14 mouse cellular contexts compared by ENCODE assay signal in genomic region chr8:111509278-111509677, GRCm38 (mm10). TPM values are rescaled to one million over a fixed set of nuclear protein-coding genes. Genes with fewer than 3 reads are reported as not detected.
DNase-seq lines count a peak whose midpoint lies in the region; ATAC-seq lines count a peak whose summit lies in the region.
"Had no signal": no experiment of that assay in that cellular context is flagged by ENCODE, and none has a peak within 500 bp of the region (broad histone marks: within the 10 kb centered on the region; RNA-seq: fewer than 3 reads in every experiment).

No protein-coding gene starts in this region.

- no peaks in the 10 kb centered on the region for H3K9me3 ChIP-seq in kidney, embryonic 15.5 days (replicated peaks)
- no peaks in the 10 kb centered on the region for H3K9me3 ChIP-seq in kidney, embryonic 14.5 days (ENCODE audit: control insufficient read depth, low read length)
- no peaks in the 10 kb centered on the region for H3K9me3 ChIP-seq in heart, embryonic 13.5 days
- H3K9me3 ChIP-seq in liver, embryonic 15.5 days (replicated peaks) = no peaks in the 10 kb centered on the region
- H3K9me3 ChIP-seq: intestine, embryonic 15.5 days had no signal

- H3K27ac ChIP-seq in kidney, embryonic 15.5 days = peak overlapping the region; percentile 29; the same call in 1 of the 2 replicates
- H3K27ac ChIP-seq in kidney, embryonic 14.5 days (ENCODE audit: low read depth, low read length) = no peak overlapping the region; the same call in 1 of the 2 replicates
- H3K27ac ChIP-seq in heart, embryonic 13.5 days (replicated peaks) = peak overlapping the region; percentile 79
- peak overlapping the region; percentile 69 for H3K27ac ChIP-seq in liver, embryonic 15.5 days (replicated peaks)
- H3K27ac ChIP-seq: intestine, embryonic 15.5 days; left cerebral cortex, adult 2 months had no signal

- peaks cover 16% of the 10 kb centered on the region; the same call in 1 of the 2 replicates for H3K4me1 ChIP-seq in kidney, embryonic 15.5 days
- peaks cover 3% of the 10 kb centered on the region; the same call in 1 of the 2 replicates for H3K4me1 ChIP-seq in kidney, embryonic 14.5 days (ENCODE audit: control insufficient read depth, insufficient read depth, low read length)
- H3K4me1 ChIP-seq in heart, embryonic 13.5 days = peaks cover 47% of the 10 kb centered on the region
- peaks cover 35% of the 10 kb centered on the region for H3K4me1 ChIP-seq in liver, embryonic 15.5 days (replicated peaks)
- H3K4me1 ChIP-seq: intestine, embryonic 15.5 days had no signal

- no peak overlapping the region for H3K9ac ChIP-seq in kidney, embryonic 15.5 days
- H3K9ac ChIP-seq in kidney, embryonic 14.5 days (ENCODE audit: low read depth, low read length) = no peak overlapping the region
- no peak overlapping the region for H3K9ac ChIP-seq in heart, embryonic 13.5 days
- no peak overlapping the region; the same call in 1 of the 2 replicates for H3K9ac ChIP-seq in liver, embryonic 15.5 days
- H3K9ac ChIP-seq: intestine, embryonic 15.5 days had no signal

- H3K4me3 ChIP-seq in kidney, embryonic 15.5 days (replicated peaks) = no peak overlapping the region
- H3K4me3 ChIP-seq in kidney, embryonic 14.5 days (ENCODE audit: low read length) = no peak overlapping the region
- no peak overlapping the region for H3K4me3 ChIP-seq in heart, embryonic 13.5 days
- peak overlapping the region; percentile 29 for H3K4me3 ChIP-seq in liver, embryonic 15.5 days (replicated peaks)
- H3K4me3 ChIP-seq: intestine, embryonic 15.5 days; left cerebral cortex, adult 2 months had no signal

- H3K36me3 ChIP-seq in kidney, embryonic 15.5 days = no peaks in the 10 kb centered on the region
- no peaks in the 10 kb centered on the region for H3K36me3 ChIP-seq in kidney, embryonic 14.5 days (ENCODE audit: control insufficient read depth, insufficient read depth, low read length)
- H3K36me3 ChIP-seq in heart, embryonic 13.5 days = peaks cover 1% of the 10 kb centered on the region
- H3K36me3 ChIP-seq in liver, embryonic 15.5 days (replicated peaks) = no peaks in the 10 kb centered on the region
- H3K36me3 ChIP-seq: intestine, embryonic 15.5 days had no signal

- H3K4me2 ChIP-seq in kidney, embryonic 15.5 days = no peak overlapping the region
- H3K4me2 ChIP-seq in kidney, embryonic 14.5 days (replicated peaks; ENCODE audit: low read depth, low read length) = no peak overlapping the region
- H3K4me2 ChIP-seq in heart, embryonic 13.5 days = no peak overlapping the region
- H3K4me2 ChIP-seq in liver, embryonic 15.5 days = peak overlapping the region; percentile 57
- H3K4me2 ChIP-seq: intestine, embryonic 15.5 days had no signal

- ATAC-seq in kidney, embryonic 15.5 days (replicated peaks; ENCODE audit: low FRiP score) = no peak
- ATAC-seq in kidney, embryonic 14.5 days (ENCODE audit: low FRiP score, low TSS enrichment) = no peak
- no peak for ATAC-seq in heart, embryonic 13.5 days (ENCODE audit: extremely low read depth, insufficient number of reproducible peaks, low FRiP score, low TSS enrichment)
- ATAC-seq in liver, embryonic 15.5 days (ENCODE audit: insufficient read depth) = peak; percentile 83
- ATAC-seq in megakaryocyte progenitor cell, adult 5-6 weeks (replicated peaks; ENCODE audit: poor library complexity) = peak; percentile 81
- ATAC-seq: intestine, embryonic 15.5 days; midbrain, embryonic 16.5 days had no signal

- H3K27me3 ChIP-seq in kidney, embryonic 15.5 days = no peaks in the 10 kb centered on the region
- no peaks in the 10 kb centered on the region for H3K27me3 ChIP-seq in kidney, embryonic 14.5 days (ENCODE audit: control insufficient read depth, insufficient read depth, low read length)
- no peaks in the 10 kb centered on the region for H3K27me3 ChIP-seq in heart, embryonic 13.5 days (replicated peaks)
- no peaks in the 10 kb centered on the region for H3K27me3 ChIP-seq in liver, embryonic 15.5 days
- H3K27me3 ChIP-seq: intestine, embryonic 15.5 days had no signal

- WGBS in kidney, embryonic 15.5 days = 78% methylated on average over 11 of the region's 11 CpGs
- 84% methylated on average over 11 of the region's 11 CpGs for WGBS in kidney, embryonic 14.5 days
- 42% methylated on average over 11 of the region's 11 CpGs for WGBS in heart, embryonic 13.5 days
- WGBS in liver, embryonic 15.5 days (ENCODE audit: insufficient replicate concordance) = 17% methylated on average over 11 of the region's 11 CpGs

- DNase-seq in cerebellum, adult 11 months = no peak
- DNase-seq in gastrocnemius, postnatal 25 days = no peak
- DNase-seq in frontal cortex, adult 2 months (ENCODE audit: extremely low spot score in 1 of 2, low spot score in 1 of 2) = no peak
- DNase-seq: adrenal gland, adult 2 months; kidney, postnatal 4 days; right cerebral cortex, adult 18-20 months had no signal

RNA-seq across cellular contexts. Expression of gene Wdr59, which starts 12.6 kb away (rescaled TPM):
- polyA plus RNA-seq in kidney, embryonic 15.5 days (2015; fragmentation: Nextera tagmentation; extraction: Ambion mirVana) = 6.7 and 7.0 TPM in 2 replicates
- 4.8 and 6.2 TPM in 2 replicates for polyA plus RNA-seq in kidney, embryonic 14.5 days (2014; fragmentation: Nextera tagmentation; extraction: Ambion mirVana)
- polyA plus RNA-seq in heart, embryonic 13.5 days (2015; fragmentation: Nextera tagmentation; extraction: Ambion mirVana) = 3.6 and 4.3 TPM in 2 replicates
- polyA plus RNA-seq in liver, embryonic 15.5 days (2015; fragmentation: Nextera tagmentation; extraction: Ambion mirVana) = 1.6 and 1.7 TPM in 2 replicates
- 4.5 and 6.8 TPM in 2 replicates for total RNA-seq in megakaryocyte progenitor cell, adult 5-6 weeks (2015)
- total RNA-seq in megakaryocyte progenitor cell, adult 5-6 weeks (2017) = 5.7 and 6.3 TPM in 2 replicates
- 1 to 10 TPM; 6.5 to 8.5 TPM for total RNA-seq in gastrocnemius, postnatal 25 days (2021)
- polyA plus RNA-seq in frontal cortex, adult 2 months (2012; rRNA removed) = 14.8 and 17.2 TPM in 2 replicates

RNA-seq across cellular contexts. Expression of gene Znrf1, which starts 26.6 kb away (rescaled TPM):
- polyA plus RNA-seq in kidney, embryonic 15.5 days (2015; fragmentation: Nextera tagmentation; extraction: Ambion mirVana) = 25.2 and 28.6 TPM in 2 replicates
- 28.1 and 37.4 TPM in 2 replicates for polyA plus RNA-seq in kidney, embryonic 14.5 days (2014; fragmentation: Nextera tagmentation; extraction: Ambion mirVana)
- 19.7 and 20.1 TPM in 2 replicates for polyA plus RNA-seq in heart, embryonic 13.5 days (2015; fragmentation: Nextera tagmentation; extraction: Ambion mirVana)
- 6.6 and 8.6 TPM in 2 replicates for polyA plus RNA-seq in liver, embryonic 15.5 days (2015; fragmentation: Nextera tagmentation; extraction: Ambion mirVana)
- 71.1 and 76.6 TPM in 2 replicates for total RNA-seq in megakaryocyte progenitor cell, adult 5-6 weeks (2015)
- 57.9 and 66.1 TPM in 2 replicates for total RNA-seq in megakaryocyte progenitor cell, adult 5-6 weeks (2017)
- 10 to 100 TPM; 49.9 to 57.5 TPM for total RNA-seq in gastrocnemius, postnatal 25 days (2021)
- 157 and 162 TPM in 2 replicates for polyA plus RNA-seq in frontal cortex, adult 2 months (2012; rRNA removed)

Comparison
In these comparisons a context has a peak if more than half of its experiments do, and no peak if none do; other contexts are left out.
1. ATAC-seq: peak in liver, embryonic 15.5 days (single experiment) and megakaryocyte progenitor cell, adult 5-6 weeks (single experiment); none in kidney, embryonic 15.5 days (single experiment), kidney, embryonic 14.5 days (single experiment) and heart, embryonic 13.5 days (single experiment).